Mouse (Mus musculus): ENCODE results near the gene Hmg20a. TPM values are rescaled to one million over a fixed set of nuclear protein-coding genes. Genes with fewer than 3 reads are reported as not detected.

The Hmg20a gene
- 52.2 and 59.9 TPM in 2 replicates for polyA plus RNA-seq (2014; fragmentation: Nextera tagmentation; extraction: Ambion mirVana)

DNA sequence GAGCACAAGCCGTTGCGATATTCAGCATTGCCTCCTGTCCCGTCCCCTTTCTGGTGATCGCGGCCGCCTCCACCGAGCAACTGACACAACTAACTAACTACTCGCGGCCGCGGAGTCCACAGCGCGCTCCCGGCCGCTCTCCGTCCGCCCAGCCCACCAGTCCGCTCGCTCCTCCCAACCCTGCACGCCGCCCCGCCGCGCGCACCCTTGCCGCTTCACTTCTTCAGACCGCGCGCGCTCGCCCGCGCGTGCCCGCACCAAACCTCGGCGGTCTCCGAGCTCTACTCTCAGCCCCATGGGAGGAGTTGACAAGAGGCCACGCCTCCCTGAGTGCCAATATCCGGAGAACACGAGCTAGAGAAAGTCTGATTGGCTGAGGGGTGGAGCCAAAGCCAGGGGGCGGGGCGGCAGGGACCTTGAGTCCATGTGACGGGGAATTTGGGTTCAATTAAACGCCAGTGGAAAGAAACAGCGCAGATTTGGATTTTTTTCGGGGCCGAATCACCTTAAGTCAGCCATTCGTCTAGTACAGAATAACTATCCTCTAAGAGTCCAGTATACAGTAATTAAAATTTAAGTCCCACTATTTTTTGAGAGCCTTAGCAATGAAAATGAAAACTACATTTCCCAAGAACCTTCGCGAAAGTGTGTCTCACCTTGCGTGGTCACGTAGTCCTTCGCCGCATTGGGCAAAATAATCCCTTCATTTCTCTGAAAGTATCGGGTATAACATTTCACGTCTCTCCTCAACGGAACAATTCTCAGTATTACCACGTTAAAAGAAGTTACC lies at the start of gene Hmg20a, which contains the start of gene Peak1:
Gene Hmg20a (plus strand): TSS at position 662 of the 790 bp plus-strand sequence.
Gene Peak1 (minus strand): TSS at position 120 of the 790 bp plus-strand sequence.
- peak; percentile 96 for ATAC-seq (replicated peaks; ENCODE audit: low FRiP score, low TSS enrichment, low read depth)
- under 1% methylated on average over 54 of the region's 59 CpGs for WGBS
- peak within 1 kb of the TSS; percentile 65 for H3K9ac ChIP-seq (ENCODE audit: low read length)

DNA sequence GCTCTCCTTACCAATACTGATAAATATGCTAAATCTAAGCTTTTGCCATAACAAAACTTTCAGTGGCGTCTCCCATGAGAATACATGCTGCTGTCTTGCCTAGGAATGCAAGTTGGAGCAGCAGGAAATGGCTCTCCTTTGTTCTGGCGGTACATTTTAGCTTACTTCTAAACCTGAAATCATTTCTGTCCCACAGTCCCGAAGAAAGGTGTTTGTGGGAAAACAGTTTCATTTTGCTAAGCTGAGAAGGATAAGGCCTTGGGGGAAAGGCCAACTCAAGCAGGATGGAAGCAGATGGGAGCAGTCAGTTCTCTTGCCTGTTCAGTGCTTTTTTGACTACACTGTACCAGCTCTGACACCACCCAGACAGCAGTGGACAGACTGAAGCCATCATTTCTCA lies 49.6 kb upstream of the Hmg20a start:
- Histone ChIP-seq H3K27ac (ENCODE audit: low read depth) (0 out of 2 replicates have a peak overlapping the region, but pooled peaks have one; percentile 40), H3K4me3 (ENCODE audit: low read depth, low read length) (no peak overlapping the region), H3K27me3 (replicated peaks; ENCODE audit: control insufficient read depth, insufficient read depth, low read length) (no peaks in the 10 kb centered on the region), H3K9me3 (ENCODE audit: control insufficient read depth, low read length) (no peaks in the 10 kb centered on the region), H3K36me3 (ENCODE audit: control insufficient read depth, insufficient read depth, low read length) (no peaks in the 10 kb centered on the region), H3K4me1 (replicated peaks; ENCODE audit: control insufficient read depth, insufficient read depth, low read length) (peaks cover 9% of the 10 kb centered on the region), H3K9ac (ENCODE audit: low read length) (no peak overlapping the region), H3K4me2 (ENCODE audit: low read length) (no peak overlapping the region)
- no peak for ATAC-seq (replicated peaks; ENCODE audit: low FRiP score, low TSS enrichment, low read depth)
- 34% methylated on average over 3 of the region's 3 CpGs for WGBS
- DNase-seq (ENCODE audit: low spot score): no peak

More for the DNA sequence above, at the start of gene Hmg20a, which contains the start of gene Peak1:
- Histone ChIP-seq H3K4me1 (replicated peaks; ENCODE audit: control insufficient read depth, insufficient read depth, low read length) (peaks cover 24% of the 10 kb centered on the region), H3K4me2 (ENCODE audit: low read length) (peak within 1 kb of the TSS; percentile 87), H3K27ac (ENCODE audit: low read depth) (peak within 1 kb of the TSS; percentile 89), H3K4me3 (ENCODE audit: low read depth, low read length) (peak within 1 kb of the TSS; percentile 52), H3K36me3 (ENCODE audit: control insufficient read depth, insufficient read depth, low read length) (no peaks in the 10 kb centered on the region), H3K27me3 (replicated peaks; ENCODE audit: control insufficient read depth, insufficient read depth, low read length) (no peaks in the 10 kb centered on the region), H3K9me3 (ENCODE audit: control insufficient read depth, low read length) (no peaks in the 10 kb centered on the region)
- peak; percentile 99 for DNase-seq (ENCODE audit: low spot score)

DNA sequence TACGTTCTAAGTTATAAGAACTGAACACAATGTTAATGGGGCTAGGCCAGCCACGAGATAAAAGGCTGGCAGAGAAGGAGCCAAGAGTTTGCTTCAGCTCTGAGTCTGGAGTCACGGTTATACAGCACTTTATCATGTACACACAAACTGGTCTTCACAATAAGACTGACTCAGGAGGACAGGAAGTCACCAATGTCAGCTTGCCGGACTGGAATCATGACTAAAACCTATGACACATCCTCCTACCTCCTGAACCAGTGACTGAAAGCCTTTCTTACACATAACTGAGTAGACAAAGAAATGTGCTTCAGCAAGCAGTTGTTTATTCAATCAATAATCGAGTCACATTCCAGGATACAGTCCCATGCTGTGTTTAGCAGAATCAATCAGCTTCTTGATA lies 47.7 kb upstream of the Hmg20a start:
- H3K4me3 ChIP-seq (ENCODE audit: low read depth, low read length): no peak overlapping the region
- no peak overlapping the region for H3K27ac ChIP-seq (ENCODE audit: low read depth)
- peaks cover 16% of the 10 kb centered on the region for H3K4me1 ChIP-seq (replicated peaks; ENCODE audit: control insufficient read depth, insufficient read depth, low read length)
- H3K4me2 ChIP-seq (ENCODE audit: low read length): no peak overlapping the region
- H3K36me3 ChIP-seq (ENCODE audit: control insufficient read depth, insufficient read depth, low read length): no peaks in the 10 kb centered on the region
- no peaks in the 10 kb centered on the region for H3K9me3 ChIP-seq (ENCODE audit: control insufficient read depth, low read length)
- DNase-seq (ENCODE audit: low spot score) (no peak), ATAC-seq (replicated peaks; ENCODE audit: low FRiP score, low TSS enrichment, low read depth) (no peak)
- no peaks in the 10 kb centered on the region for H3K27me3 ChIP-seq (replicated peaks; ENCODE audit: control insufficient read depth, insufficient read depth, low read length)
- WGBS: 38% methylated on average over 5 of the region's 5 CpGs
- no peak overlapping the region for H3K9ac ChIP-seq (ENCODE audit: low read length)

DNA sequence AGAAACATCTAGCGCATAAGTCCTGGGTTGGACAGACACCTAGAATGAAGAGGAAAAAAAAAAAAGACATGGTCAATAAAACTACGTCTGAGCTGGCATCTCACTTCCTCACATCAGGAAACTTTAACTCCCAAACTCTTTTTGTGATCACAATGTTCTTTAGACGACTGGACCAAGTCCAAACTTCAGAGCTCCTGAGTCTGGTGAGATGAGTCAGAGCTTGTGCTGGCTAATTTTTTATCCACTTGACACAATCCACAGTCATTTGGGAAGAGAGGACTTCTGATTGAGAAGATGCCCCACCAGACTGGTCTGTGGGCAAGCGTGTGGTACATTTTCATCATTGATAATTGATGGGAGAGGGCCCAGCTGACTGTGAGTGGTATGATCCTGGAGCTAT lies 44.0 kb upstream of the Hmg20a start:
- H3K27ac ChIP-seq (ENCODE audit: low read depth): no peak overlapping the region
- WGBS: 46% methylated on average over 4 of the region's 4 CpGs
- no peak overlapping the region for H3K4me3 ChIP-seq (ENCODE audit: low read depth, low read length)
- H3K4me2 ChIP-seq (ENCODE audit: low read length): no peak overlapping the region
- no peaks in the 10 kb centered on the region for H3K36me3 ChIP-seq (ENCODE audit: control insufficient read depth, insufficient read depth, low read length)
- H3K27me3 ChIP-seq (replicated peaks; ENCODE audit: control insufficient read depth, insufficient read depth, low read length): no peaks in the 10 kb centered on the region
- peaks cover 7% of the 10 kb centered on the region; the same call in 1 of the 2 replicates for H3K4me1 ChIP-seq (replicated peaks; ENCODE audit: control insufficient read depth, insufficient read depth, low read length)
- no peaks in the 10 kb centered on the region for H3K9me3 ChIP-seq (ENCODE audit: control insufficient read depth, low read length)
- no peak overlapping the region for H3K9ac ChIP-seq (ENCODE audit: low read length)
- ATAC-seq (replicated peaks; ENCODE audit: low FRiP score, low TSS enrichment, low read depth) (no peak), DNase-seq (ENCODE audit: low spot score) (no peak)

DNA sequence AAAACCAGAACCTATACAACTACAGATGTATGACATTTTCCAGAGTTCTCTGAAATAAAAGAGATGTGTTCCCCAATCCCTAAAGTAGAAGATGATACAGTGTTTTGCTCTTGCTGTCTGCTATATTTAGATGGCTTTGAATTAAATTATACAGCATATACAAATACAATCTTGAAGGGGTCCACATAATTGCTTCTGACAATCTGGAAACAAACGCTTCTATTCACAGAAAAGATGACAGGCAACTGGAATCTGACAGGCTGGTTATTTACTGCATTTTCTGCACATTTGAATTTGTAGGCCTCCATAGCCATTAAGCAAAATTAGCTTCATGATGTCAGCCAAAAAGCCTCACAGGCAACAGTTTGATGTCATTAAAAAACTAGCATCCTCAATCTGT lies 35.6 kb upstream of the Hmg20a start:
- Histone ChIP-seq H3K4me3 (ENCODE audit: low read depth, low read length) (no peak overlapping the region), H3K27ac (ENCODE audit: low read depth) (no peak overlapping the region), H3K4me2 (ENCODE audit: low read length) (no peak overlapping the region), H3K9ac (ENCODE audit: low read length) (no peak overlapping the region), H3K36me3 (ENCODE audit: control insufficient read depth, insufficient read depth, low read length) (no peaks in the 10 kb centered on the region), H3K9me3 (ENCODE audit: control insufficient read depth, low read length) (no peaks in the 10 kb centered on the region), H3K27me3 (replicated peaks; ENCODE audit: control insufficient read depth, insufficient read depth, low read length) (no peaks in the 10 kb centered on the region), H3K4me1 (replicated peaks; ENCODE audit: control insufficient read depth, insufficient read depth, low read length) (no peaks in the 10 kb centered on the region; the same call in 1 of the 2 replicates)
- WGBS: 55% methylated on average over 1 of the region's 1 CpGs
- ATAC-seq (replicated peaks; ENCODE audit: low FRiP score, low TSS enrichment, low read depth) (no peak), DNase-seq (ENCODE audit: low spot score) (no peak)

DNA sequence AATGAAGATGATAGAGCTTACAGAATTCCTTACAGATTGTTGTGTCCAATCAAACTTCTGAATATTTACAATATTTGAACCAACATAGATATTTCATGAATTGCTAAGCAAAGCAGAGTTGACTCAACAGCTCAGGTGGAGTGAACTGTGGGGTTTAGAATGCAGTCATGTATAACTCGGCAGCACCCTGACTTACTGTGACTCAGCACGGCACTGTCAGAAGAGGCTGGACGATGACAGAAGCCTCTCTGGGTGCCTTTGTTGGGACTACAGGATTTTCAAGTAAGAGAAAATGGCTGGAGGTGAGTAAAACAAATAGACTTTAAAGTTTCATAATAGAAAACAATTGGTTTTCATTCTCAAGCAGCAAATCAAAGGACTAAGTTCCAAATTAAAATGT lies 25.6 kb upstream of the Hmg20a start:
- DNase-seq (ENCODE audit: low spot score) (no peak), ATAC-seq (replicated peaks; ENCODE audit: low FRiP score, low TSS enrichment, low read depth) (no peak)
- H3K27me3 ChIP-seq (replicated peaks; ENCODE audit: control insufficient read depth, insufficient read depth, low read length): no peaks in the 10 kb centered on the region
- H3K9ac ChIP-seq (ENCODE audit: low read length): no peak overlapping the region
- no peaks in the 10 kb centered on the region for H3K36me3 ChIP-seq (ENCODE audit: control insufficient read depth, insufficient read depth, low read length)
- 88% methylated on average over 3 of the region's 3 CpGs for WGBS
- H3K27ac ChIP-seq (ENCODE audit: low read depth): no peak overlapping the region
- no peaks in the 10 kb centered on the region for H3K4me1 ChIP-seq (replicated peaks; ENCODE audit: control insufficient read depth, insufficient read depth, low read length)
- H3K4me3 ChIP-seq (ENCODE audit: low read depth, low read length): no peak overlapping the region
- no peaks in the 10 kb centered on the region for H3K9me3 ChIP-seq (ENCODE audit: control insufficient read depth, low read length)
- H3K4me2 ChIP-seq (ENCODE audit: low read length): no peak overlapping the region

DNA sequence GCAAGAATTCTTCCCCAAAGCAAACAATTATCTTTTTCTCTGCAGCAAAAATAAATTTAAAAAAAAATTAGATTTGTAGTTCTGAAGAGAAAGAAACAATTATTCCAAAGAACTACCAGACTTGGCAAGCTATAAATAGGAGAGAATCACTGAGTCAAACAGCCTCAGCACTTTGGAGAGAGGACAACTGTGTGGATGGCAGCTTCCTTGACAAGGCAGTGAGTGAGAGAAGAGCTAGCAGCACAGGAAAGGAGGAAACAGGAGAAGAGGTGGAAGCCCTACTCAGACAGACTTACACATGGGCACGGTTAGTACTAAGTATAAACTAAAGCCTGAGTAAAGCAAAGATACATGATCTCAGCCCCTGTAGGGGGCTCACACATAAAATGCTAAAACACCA lies 22.1 kb upstream of the Hmg20a start:
- H3K4me2 ChIP-seq (ENCODE audit: low read length): no peak overlapping the region
- no peak for DNase-seq (ENCODE audit: low spot score)
- ATAC-seq (replicated peaks; ENCODE audit: low FRiP score, low TSS enrichment, low read depth): no peak
- H3K9me3 ChIP-seq (ENCODE audit: control insufficient read depth, low read length): no peaks in the 10 kb centered on the region
- WGBS: 22% methylated on average over 1 of the region's 1 CpGs
- H3K4me1 ChIP-seq (replicated peaks; ENCODE audit: control insufficient read depth, insufficient read depth, low read length): peaks cover 2% of the 10 kb centered on the region; the same call in 1 of the 2 replicates
- no peak overlapping the region for H3K4me3 ChIP-seq (ENCODE audit: low read depth, low read length)
- no peak overlapping the region for H3K27ac ChIP-seq (ENCODE audit: low read depth)
- no peaks in the 10 kb centered on the region for H3K27me3 ChIP-seq (replicated peaks; ENCODE audit: control insufficient read depth, insufficient read depth, low read length)
- H3K36me3 ChIP-seq (ENCODE audit: control insufficient read depth, insufficient read depth, low read length): no peaks in the 10 kb centered on the region
- no peak overlapping the region for H3K9ac ChIP-seq (ENCODE audit: low read length)

DNA sequence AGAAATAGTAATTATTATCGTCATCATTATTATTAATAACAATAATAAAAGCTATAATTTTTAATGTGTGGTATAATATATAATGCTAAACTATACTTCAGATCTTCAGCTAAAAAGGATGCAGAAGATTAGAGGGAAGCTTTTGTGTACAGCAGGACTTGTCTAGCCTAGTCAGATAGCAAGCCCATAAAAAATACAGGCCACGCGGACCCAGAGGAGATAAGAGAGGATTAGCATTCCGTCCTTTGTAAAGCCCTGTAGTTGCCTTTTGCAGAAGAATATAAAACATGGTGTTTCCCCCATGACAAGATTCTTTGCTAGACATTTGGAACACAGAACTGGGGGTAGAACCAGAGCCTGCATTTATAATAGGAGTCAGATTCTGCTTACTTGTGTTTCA lies 13.8 kb upstream of the Hmg20a start:
- DNase-seq (ENCODE audit: low spot score) (no peak), ATAC-seq (replicated peaks; ENCODE audit: low FRiP score, low TSS enrichment, low read depth) (no peak)
- H3K4me2 ChIP-seq (ENCODE audit: low read length): no peak overlapping the region
- no peaks in the 10 kb centered on the region for H3K27me3 ChIP-seq (replicated peaks; ENCODE audit: control insufficient read depth, insufficient read depth, low read length)
- no peak overlapping the region for H3K27ac ChIP-seq (ENCODE audit: low read depth)
- no peaks in the 10 kb centered on the region for H3K9me3 ChIP-seq (ENCODE audit: control insufficient read depth, low read length)
- H3K36me3 ChIP-seq (ENCODE audit: control insufficient read depth, insufficient read depth, low read length): no peaks in the 10 kb centered on the region
- H3K9ac ChIP-seq (ENCODE audit: low read length): no peak overlapping the region
- H3K4me3 ChIP-seq (ENCODE audit: low read depth, low read length): no peak overlapping the region
- peaks cover 7% of the 10 kb centered on the region for H3K4me1 ChIP-seq (replicated peaks; ENCODE audit: control insufficient read depth, insufficient read depth, low read length)
- WGBS: 57% methylated on average over 4 of the region's 4 CpGs

DNA sequence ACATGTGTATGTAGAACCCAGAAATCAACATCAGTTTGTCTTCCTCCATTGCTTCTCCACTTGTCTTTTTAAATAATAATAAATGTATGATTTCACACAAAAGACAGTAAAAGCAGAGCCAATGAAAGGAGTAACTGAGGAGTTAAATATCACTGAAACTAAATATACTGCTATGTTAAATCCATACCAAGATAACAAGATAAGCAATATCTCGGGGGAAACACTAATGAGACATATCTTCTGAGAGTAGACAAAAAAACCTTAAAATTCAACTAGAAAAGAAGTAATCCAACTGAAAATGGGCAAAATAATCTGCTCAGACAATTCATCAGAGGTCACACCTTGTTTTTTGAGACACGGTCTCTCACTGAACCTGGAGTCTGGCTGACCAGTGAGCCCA lies 8.5 kb upstream of the Hmg20a start:
- no peaks in the 10 kb centered on the region for H3K27me3 ChIP-seq (replicated peaks; ENCODE audit: control insufficient read depth, insufficient read depth, low read length)

More for the DNA sequence above, 8.5 kb upstream of the Hmg20a start:
- Histone ChIP-seq H3K4me3 (ENCODE audit: low read depth, low read length) (no peak overlapping the region), H3K4me1 (replicated peaks; ENCODE audit: control insufficient read depth, insufficient read depth, low read length) (no peaks in the 10 kb centered on the region), H3K27ac (ENCODE audit: low read depth) (no peak overlapping the region), H3K4me2 (ENCODE audit: low read length) (no peak overlapping the region), H3K9me3 (ENCODE audit: control insufficient read depth, low read length) (no peaks in the 10 kb centered on the region), H3K36me3 (ENCODE audit: control insufficient read depth, insufficient read depth, low read length) (no peaks in the 10 kb centered on the region), H3K9ac (ENCODE audit: low read length) (no peak overlapping the region)
- WGBS: 74% methylated on average over 2 of the region's 2 CpGs
- ATAC-seq (replicated peaks; ENCODE audit: low FRiP score, low TSS enrichment, low read depth) (no peak), DNase-seq (ENCODE audit: low spot score) (no peak)
